Mouse (Mus musculus): ENCODE data around the gene Tcf20.

The Tcf20 gene

GRCm38 (mm10) chr15:82992911-82993310 is 5.2 kb upstream of the Tcf20 start:
- no peak for DNase-seq (ENCODE audit: inconsistent ontology term)

DNA sequence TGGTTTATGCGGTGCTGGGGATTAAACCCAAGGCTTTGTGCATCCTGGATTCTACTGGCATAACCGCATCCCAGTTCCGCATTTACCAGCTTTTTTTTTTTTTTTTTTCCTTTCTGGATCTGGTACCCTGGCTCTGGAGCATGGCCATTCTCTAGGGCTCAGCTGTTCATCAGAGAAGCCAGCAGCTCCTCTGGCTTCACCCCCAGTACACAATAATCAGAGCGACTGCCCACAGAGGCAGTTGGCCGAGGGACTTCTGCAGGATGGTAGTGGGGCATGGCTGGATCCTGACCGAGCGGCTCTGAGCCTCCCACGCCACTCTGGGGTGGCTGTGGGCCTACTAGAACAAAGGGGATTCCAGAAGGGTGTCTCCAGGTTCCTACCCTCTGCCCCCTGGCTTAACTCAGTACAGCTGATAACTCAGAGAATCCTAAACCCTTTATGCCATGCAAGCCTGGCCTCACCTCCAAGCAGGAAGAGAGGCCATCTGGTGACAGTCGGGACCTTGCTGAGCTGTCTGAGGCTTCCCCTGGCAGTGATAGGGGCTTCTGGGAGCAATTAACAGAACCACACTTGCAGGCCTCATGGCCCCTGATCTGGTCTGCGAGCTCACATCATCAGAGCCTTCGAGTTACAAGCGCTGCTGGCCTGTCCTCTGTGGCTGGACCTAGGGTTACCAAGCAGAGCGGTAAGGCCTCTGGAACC is 4.6 kb upstream of the Tcf20 start:
- no peak for DNase-seq (ENCODE audit: inconsistent ontology term)

GRCm38 (mm10) chr15:82989190-82989704 is 1.6 kb upstream of the Tcf20 start:
- peak; percentile 51 for DNase-seq (ENCODE audit: inconsistent ontology term)

- DNase-seq (ENCODE audit: inconsistent ontology term), result no peak
Observed at GRCm38 (mm10) chr15:82987014-82987731, 499 bp downstream of the Tcf20 start.

GRCm38 (mm10) chr15:82984574-82984973 is 3.1 kb downstream of the Tcf20 start:
- no peak for DNase-seq (ENCODE audit: inconsistent ontology term)

DNA sequence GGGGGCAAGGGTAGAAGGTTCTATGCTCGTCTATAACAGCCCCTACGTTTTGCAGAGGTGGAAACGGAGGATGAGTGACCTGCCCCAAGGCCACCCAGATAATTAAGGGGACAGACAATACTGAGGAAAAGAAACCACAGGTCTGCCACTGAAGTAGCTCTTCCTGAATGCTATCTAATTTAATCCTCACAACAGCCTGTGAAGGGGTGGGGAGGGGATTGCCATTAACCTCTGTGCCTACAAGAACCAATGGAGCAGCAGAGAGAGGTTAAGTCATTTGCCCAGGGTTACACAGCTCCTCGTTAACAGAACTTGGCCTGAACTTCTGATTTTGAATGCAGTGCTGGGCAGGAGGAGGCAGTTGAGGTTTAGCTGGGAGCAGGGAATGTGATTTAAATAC is 3.6 kb downstream of the Tcf20 start:
- DNase-seq (ENCODE audit: inconsistent ontology term), result peak; percentile 58

- peak; percentile 85 for DNase-seq (ENCODE audit: inconsistent ontology term)
Observed at GRCm38 (mm10) chr15:82983416-82984026, 4.2 kb downstream of the Tcf20 start.

DNA sequence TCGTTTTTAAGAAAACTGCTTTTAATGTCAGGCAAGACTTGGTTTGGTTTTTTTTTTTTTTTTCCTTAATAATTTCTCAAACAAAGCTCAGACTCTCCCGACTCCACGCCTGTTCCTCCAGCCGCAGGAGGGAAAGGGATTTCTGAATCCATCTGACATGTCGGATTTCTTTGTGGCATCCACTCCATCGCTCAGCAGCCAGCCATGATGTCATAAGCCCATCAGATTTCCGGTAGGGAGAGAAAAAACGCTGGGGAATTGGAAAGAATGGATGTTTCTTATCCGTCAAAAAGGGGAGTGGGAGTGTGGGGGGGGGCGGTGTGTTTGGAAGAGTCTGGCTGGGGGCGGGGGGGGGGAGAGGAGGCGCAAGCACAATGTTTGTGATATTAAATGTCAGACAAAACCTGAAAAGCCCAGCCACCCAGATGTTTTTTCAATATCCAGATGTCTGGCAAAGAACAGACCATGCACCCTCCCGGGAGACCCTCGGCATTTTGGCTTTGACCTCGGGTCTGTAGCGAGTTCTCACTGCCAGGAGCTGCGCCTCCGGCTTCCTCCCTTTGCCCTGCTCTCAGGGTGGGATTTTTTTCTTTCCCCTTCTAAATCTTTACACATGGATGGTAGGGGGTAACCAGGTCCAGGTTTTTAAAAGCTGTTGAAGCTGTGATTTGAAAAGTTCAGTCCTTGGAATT is 4.8 kb downstream of the Tcf20 start:
- DNase-seq (ENCODE audit: inconsistent ontology term), result no peak

DNA sequence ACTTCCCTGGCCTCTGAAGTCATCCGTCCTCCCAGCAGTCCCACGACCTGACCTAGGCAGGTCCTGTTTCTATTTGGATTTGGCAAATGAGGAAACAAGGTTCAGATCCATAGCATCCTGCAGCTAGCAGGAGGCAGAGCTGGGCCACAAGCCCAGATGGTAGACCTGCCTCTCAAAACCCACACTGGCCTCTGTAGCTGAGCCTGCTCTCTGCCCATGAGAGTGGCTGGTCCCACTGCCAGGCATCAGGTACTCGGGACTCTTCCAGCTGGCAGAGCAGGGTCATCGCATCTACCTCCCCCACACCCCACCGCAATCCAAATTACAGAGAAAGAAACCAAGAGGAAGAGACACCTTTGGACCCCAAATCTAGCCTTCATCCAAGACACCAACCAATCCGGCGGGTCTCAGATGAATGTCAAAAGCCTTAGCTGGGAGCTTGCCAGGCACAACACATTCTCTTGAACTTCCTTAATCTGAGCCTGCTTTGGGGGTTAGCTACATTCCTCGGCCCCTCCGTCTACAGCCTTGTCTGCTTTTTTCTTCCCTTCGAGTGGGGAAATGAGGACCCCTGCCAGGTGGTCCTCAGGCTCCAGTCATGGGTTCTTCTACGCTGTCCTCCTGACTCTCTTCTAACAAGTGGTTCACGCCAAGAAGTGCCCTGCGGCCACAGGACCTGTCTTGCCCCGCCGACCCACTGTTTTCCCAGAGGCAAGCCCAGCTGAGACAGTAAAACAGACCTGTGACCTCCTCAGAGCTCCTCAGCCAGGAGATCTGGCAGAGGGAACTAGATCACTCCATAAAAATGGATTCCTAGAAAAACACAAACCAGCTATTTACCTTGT is 5.8 kb downstream of the Tcf20 start:
- DNase-seq (ENCODE audit: inconsistent ontology term), result no peak

GRCm38 (mm10) chr15:82979531-82979930 is 8.1 kb downstream of the Tcf20 start:
- DNase-seq (ENCODE audit: inconsistent ontology term), result no peak

DNA sequence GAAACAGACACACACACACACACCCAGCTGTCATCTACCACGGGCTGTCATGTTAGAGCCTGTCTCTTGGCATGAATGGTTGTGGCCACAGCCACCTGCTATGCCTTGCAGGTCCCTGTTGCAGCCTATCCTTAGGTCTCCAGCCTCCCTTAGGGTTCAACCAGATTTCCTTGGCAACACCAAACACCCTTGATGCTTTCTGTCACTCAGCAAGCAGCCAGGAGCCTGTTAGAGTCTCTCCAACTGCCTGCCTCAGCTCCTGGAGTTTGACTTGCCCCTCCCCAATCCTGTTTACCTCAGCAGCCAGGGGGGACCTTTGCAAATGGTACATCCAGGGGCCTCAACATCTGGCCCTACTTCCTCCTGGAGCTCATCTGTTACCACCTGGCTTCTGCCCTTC is 13.2 kb downstream of the Tcf20 start:
- no peak for DNase-seq (ENCODE audit: inconsistent ontology term)

GRCm38 (mm10) chr15:82969206-82969721 is 18.4 kb downstream of the Tcf20 start:
- peak; percentile 79 for DNase-seq (ENCODE audit: inconsistent ontology term)

GRCm38 (mm10) chr15:82968449-82968848 is 19.2 kb downstream of the Tcf20 start:
- peak; percentile 87 for DNase-seq (ENCODE audit: inconsistent ontology term)

DNA sequence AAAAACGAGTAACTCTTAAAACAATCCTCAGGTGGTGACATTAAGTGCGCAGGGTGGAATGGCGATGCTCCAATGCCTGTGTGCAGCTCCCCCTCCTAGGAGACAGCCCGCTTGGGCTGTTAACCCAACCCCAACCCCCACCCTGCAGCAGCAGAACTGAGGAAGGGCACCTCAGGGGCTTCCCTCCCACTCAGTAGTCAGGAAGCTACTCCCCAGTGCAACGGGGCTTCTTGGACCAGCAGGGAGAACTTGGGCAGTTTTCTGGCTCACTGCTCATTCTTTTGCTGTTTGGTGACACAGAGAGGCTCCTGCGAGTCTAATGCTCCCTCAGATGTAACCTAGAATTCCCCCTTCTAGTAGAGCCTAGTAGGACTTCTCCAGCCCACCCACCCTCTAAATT is 19.7 kb downstream of the Tcf20 start:
- DNase-seq (ENCODE audit: inconsistent ontology term), result no peak

- DNase-seq (ENCODE audit: inconsistent ontology term), result no peak
Observed at GRCm38 (mm10) chr15:82964266-82964825, 23.3 kb downstream of the Tcf20 start.

DNA sequence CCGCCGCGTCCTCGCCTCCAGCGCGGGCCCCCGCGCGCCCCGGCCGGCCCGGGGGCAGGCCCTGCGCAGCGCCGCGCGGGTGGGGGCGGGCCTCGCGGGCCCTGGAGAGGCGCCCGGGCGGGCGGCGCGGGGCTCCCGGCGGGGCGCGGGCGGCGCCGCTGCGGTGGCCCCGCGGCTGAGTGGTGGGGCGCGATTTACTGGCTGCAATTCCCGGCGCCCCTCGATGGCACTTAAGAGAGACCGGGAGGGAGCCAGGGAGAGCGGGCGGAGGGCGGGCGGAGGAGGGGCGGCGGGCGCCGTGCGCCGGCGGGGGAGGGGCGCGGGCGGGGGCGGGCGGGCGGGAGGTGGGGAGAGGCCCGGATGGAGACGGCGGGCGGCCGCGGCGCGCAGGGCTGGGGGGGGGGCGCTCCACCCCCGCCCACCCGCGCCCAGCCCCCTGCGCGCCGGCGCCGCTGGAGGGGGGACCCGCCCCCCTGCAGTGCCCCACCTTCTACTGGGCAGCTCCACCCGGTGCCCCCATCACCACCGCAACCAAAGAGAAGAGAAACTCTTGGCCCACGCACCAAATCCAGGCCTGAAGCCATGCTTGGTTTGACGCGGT is 24.0 kb downstream of the Tcf20 start:
- DNase-seq (ENCODE audit: inconsistent ontology term), result peak; percentile 43

DNA sequence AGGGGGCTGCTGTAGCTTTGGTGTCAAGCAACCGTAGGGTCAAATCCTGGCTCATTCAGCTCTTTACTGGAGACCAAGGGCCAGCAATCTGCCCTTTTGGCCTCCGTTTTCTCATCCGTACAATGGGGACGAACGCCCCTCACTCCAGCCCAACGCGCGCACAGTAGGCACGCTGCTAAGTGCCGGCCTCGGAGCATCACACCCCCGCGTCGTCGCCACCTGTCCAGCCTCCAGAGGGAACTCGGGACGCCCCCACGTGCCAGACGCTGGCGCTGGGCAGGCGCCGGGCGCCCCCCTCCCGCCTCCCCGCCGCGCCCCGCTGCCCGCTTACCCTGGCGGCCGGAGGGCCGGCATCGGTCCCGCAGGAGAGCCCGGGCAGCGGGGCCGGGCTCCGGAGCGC is 24.6 kb downstream of the Tcf20 start:
- no peak for DNase-seq (ENCODE audit: inconsistent ontology term)

DNA sequence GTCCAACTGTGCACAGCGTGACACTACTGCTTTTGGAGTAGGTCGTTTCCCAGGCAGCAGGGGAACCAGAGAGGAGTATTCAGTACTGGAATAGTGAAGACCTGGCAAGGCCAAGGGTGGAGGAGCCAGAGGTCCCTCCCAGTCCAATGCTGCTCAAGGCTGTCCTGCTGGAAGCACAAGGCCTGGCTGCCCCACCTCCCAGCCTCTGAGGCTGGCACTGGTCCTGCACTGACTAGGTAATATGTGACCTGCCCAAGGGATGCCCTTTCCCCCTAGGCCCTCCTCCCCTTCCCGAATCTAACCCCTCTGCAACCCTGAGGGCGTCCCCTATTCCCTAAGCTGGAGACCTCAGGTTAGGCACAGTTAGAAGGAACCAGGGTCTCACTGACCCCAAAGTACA is 25.1 kb downstream of the Tcf20 start:
- no peak for DNase-seq (ENCODE audit: inconsistent ontology term)

DNA sequence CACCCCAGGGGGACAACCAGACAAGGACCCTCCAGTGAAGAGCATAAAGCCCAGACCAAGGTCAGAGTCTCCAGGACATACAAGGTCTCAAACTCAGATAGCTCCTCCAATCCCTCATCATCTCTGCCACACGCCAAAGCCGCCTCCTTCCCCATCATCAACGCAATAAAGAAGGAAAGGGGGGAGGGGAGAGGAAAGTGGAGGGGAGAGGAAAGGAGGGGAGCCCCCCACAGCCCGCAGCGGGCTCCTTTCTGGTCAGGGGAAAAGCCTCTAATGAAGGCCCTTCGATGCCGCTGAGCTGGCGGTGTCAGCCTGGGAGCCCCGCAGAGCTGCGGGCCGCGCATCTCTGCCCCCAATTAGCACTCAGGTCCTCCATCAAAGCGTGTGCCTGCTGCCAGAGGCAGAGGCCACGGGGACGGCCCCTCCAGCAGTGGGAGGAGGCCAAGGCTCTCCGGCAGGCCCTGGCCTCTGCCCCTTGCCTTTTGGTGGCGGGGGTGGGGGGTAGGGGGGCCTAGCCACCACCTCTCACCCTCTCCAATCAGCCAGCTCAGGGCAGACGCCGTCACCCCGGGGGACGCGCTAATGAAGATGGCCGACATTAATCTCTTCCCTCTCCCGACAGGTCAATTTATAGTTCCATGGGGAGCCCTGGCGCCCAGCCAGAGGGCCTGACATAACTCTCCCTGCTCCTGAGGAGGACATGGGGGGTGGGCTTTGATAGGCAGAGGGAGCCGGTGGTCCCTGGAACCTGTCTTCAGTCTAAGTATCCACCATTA is 26.7 kb downstream of the Tcf20 start:
- no peak for DNase-seq (ENCODE audit: inconsistent ontology term)
